Mouse (Mus musculus) cerebellum, postnatal 10 days (tissue): Measurements from ENCODE around the gene Zbtb22.
"Not testable (repeated sequence)": the region's sequence is repeated elsewhere in the genome, so short reads cannot be mapped to it uniquely, and the experiment has no call there.

ENCODE experiments used
- DNase-seq, 2 experiments: peaks; one replicate each; pipeline ENCODE4 v3.0.0; 2021; ENCODE audit warnings: mixed read lengths in 2 of 2

Zbtb22 gene

DNA sequence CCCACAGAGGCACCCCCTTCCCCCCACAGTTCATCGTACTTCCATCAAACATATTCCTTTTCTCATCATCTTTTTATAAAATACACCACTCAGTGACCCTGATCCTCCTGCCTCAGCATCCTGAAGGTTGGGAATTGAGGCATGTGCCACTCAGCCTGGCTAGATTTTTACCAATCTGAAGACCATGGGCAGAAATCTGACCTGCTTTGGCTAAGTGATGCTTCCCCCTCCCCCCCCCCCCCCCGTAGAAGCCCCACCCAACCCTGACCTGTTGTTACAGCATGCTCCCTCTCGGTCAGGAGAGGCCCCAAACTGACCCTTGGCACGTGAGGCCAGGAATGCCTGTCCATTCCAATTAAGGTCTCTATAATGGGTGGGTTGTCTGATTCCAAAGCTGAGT, 10.9 kb upstream of the Zbtb22 start, which contains the start of gene Platr17:
Gene Platr17 (plus strand): TSS at position 301 of the 400 bp plus-strand sequence.
- DNase-seq = not testable (repeated sequence)

DNA sequence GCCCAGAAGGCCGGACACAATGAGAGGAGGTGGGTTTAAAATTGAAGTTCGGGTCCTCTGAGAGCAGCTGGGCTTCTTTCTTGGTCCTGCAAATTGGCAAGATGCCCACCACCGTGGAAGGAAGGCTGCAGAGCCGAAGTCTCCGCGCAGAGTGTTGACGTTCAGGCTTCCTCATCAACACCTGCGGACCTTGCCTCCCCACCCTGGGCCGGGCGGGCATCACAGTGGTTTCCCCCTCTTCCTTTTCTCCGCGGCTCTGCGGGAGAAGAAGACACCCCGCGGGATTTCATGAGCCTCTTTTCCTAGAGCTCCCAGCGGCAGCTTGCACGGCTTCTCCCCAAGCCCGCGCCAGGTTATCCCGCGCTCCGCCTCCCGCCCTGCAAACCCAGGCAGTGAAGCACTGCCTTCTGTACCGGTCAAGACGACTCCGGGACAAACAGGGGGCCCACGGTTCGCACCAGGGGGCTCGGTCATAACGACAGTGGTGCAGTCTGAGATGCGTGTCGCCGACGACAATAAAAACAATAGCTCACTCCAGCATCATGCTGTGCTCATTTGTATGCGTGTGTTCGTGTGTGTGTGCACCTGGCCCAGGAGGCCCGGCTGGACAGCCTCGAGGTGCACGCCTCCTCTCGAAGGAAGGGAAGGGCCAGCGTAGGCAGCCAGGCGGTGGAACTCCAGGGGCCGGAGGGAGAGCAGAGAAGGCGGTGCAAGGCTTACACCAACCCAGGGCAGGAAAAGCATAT, 7.2 kb upstream of the Zbtb22 start:
- DNase-seq = peak; percentile 81 to 84

DNA sequence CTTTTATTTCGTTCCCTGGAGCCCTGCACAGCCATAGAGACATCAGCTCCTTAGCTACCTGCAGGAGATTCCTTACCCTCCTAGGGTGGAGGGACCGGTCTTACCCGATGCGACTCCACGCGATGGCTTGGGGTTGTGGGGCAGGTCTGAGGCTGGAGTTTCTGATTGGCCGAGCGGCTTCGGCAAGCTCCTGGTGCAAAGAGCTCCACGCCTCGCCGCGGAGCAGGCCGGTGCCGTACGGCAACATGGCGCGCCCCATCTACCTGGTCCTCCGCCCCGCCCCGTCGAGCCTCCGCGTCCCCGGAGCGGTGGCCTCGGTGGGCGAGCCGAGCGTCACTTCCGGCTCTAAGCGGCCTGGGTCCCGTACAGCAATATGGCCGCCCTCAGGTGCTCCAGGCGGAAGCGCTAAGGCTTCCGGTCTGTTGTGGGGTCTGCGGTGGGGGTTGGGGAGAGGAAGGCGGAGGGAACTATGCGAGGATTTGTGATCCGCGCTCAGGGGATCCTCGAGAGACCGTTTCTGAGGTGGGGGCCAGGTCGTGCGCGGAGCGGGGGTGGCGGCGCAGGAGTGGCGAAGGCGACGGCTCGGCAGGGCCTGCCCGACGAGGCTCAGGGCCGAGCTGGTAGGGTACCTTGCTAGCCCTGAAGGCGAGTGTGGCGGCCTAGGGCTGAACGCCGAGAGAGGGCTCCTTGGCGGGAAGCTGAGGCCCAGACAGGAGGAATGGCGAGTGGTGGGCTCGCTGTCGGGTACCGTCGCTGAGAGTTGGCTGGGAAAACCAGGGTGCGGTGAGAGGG, 6.4 kb upstream of the Zbtb22 start, which contains the start of gene Daxx:
Gene Daxx (plus strand): TSS at position 338 of the 792 bp plus-strand sequence.
- peak; percentile 99 to 100 for DNase-seq

DNA sequence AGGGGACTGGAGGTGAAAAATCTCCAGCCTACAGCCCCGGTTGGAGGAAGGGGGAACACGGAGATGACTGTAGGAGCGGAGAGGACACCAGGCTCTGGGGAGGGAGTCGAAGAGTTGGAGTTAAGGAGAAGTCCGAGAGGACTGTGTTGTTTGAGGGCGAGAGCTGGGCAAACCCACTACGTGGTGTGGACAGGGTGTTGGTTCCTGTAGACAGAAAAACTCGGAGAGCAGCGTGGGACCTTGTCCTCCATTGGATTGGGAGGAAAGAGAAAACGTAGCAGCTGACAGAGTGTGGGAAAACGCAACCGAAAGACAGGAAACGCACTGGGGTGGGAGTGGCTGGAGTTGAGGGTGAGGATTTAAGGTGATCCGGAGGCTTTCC, 5.8 kb upstream of the Zbtb22 start:
- DNase-seq = no peak

DNA sequence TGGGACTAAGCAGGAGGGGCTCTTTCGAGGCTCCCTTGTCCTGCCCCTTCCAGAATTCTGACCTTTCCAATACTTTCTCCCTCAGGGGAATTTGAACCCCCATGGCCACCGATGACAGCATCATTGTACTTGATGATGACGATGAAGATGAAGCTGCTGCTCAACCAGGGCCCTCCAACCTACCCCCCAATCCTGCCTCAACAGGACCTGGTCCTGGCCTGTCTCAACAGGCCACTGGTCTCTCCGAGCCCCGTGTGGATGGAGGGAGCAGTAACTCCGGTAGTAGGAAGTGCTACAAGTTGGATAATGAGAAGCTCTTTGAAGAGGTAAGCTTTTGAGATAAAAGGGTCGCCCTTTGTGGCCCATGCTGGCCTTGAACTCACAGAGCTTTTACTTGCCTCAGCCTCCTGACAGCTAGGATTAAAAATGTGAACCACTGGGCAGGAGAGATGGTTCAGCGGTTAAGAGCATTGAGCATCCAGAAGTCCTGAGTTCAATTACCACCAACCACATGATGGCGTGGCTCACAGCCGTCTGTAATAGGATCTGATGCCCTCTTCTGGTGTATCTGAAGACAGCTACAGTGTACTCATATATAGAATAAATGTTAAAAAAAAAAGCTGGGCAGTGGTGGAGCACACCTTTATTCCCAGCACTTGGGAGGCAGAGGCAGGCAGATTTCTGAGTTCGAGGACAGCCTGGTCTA, 5.2 kb upstream of the Zbtb22 start:
- no peak for DNase-seq

DNA sequence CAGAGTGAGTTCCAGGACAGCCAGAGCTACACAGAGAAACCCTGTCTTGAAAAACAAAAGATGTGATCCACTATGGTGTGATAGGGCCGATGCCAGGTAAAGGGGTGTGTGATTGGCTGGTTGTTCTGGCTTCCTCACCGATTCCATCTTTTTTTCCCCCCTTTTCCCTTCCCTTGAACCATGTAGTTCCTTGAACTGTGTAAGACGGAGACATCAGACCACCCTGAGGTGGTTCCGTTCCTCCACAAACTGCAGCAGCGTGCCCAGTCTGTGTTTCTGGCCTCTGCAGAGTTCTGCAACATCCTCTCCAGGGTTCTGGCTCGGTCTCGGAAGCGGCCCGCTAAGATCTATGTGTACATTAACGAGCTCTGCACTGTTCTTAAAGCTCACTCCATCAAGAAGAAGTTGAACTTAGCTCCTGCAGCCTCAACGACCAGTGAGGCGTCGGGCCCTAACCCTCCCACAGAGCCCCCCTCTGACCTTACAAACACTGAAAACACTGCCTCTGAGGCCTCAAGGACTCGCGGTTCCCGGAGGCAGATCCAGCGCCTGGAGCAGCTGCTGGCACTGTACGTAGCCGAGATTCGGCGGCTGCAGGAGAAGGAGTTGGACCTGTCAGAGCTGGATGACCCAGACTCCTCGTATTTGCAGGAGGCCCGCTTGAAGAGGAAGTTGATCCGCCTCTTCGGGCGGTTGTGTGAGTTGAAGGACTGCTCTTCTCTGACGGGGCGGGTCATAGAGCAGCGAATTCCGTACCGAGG, 4.5 kb upstream of the Zbtb22 start:
- no peak for DNase-seq

DNA sequence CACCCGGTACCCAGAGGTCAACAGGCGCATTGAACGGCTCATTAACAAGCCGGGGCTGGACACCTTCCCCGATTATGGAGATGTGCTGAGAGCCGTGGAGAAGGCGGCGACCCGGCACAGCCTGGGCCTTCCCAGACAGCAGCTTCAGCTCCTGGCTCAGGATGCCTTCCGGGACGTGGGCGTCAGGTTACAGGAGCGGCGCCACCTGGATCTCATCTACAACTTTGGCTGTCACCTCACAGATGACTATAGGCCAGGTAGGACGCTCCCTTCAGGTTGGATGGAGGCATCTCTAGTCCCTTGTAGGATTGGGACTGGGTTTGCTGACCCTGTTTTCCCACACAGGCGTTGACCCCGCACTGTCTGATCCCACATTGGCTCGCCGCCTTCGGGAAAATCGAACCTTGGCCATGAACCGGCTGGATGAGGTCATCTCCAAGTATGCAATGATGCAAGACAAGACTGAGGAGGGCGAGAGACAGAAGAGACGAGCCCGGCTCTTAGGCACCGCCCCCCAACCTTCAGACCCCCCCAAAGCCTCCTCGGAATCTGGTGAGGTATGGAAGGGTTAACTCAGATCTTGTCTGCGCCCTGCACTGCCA, 3.8 kb upstream of the Zbtb22 start:
- DNase-seq = no peak

DNA sequence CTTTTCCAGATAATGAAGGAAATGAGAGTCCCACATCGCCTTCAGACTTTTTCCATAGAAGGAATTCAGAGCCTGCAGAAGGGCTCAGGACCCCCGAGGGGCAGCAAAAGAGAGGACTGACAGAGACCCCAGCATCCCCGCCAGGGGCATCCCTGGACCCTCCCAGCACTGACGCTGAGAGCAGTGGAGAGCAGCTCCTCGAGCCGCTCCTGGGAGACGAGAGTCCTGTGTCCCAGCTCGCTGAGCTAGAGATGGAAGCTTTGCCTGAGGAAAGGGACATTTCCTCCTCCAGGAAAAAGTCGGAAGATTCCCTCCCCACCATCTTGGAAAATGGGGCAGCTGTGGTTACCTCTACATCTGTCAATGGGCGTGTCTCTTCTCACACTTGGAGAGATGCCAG, 2.4 kb upstream of the Zbtb22 start:
- DNase-seq = no peak

DNA sequence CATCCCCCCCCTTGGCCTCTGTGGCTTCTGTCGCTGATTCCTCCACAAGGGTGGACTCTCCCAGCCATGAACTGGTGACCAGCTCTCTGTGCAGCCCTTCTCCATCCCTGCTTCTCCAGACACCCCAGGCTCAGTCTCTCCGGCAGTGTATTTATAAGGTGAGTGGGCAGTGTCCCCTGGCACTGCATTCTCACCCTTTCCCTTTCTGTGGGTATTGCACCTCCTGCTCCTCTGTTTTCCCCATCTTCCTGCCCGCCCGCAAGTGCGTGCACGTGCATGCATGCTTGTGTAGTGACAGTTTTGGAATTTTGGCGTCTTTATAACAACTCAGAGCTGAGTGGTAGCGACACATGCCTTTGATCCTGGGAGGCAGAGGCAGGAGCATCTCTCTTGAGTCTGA, 1.8 kb upstream of the Zbtb22 start:
- no peak for DNase-seq

- peak in 1 of 2 experiments; percentile 20 for DNase-seq
These were observed 724 bp upstream of the Zbtb22 start for GRCm38 (mm10) chr17:33914969-33915391.

DNA sequence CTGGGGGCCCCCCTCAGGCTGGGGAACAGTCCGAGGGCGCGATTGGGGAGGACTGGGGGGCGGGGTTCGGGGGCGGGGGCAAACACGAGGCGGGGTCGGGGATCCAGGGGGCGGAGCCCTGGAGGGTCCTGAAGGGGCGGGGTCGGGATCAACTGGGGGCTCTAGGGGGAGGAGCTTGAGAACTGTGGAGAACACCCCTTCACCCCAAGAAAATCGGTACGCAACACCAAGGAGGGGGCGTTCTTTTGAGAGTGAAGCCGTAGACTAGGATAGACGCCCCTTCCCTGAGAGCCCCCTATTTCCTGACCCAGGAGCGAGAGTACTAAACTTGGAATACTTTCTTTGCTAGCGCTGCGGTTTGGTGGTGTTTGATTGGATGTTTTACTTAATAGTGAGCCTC, 590 bp downstream of the Zbtb22 start:
- no peak for DNase-seq

GRCm38 (mm10) chr17:33916847-33917655, 1.3 kb downstream of the Zbtb22 start:
- DNase-seq = peak in 1 of 2 experiments; percentile 35

DNA sequence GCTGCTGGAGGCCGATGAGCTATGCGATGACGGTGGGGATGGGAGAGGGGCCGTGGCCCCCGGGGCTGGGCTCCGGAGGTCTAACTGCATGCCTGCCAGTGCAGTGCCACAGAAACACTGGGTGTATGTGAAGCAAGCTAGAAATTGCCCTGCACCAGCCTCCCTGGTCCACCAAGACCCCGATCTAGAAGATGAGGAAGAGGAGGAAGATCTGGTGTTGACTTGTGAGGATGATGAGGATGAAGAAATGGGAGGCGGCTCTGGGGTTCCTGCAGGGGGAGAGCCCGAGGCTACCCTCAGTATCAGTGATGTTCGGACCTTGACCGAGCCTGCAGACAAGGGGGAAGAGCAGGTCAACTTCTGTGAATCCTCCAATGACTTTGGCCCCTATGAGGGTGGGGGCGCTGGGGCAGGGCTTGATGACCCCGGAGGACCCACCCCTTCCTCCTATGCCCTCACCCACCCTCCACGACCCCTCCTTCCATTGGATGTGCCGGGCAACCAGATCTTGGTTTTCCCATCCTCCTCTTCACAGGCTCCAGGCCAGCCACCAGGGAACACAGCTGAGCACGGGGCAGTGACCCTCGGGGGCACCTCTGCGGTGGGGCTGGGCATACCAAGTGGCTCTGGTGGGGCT, 2.1 kb downstream of the Zbtb22 start:
- peak in 1 of 2 experiments; percentile 19 for DNase-seq

GRCm38 (mm10) chr17:33918293-33919203, 2.8 kb downstream of the Zbtb22 start:
- DNase-seq = peak; percentile 36 to 43

GRCm38 (mm10) chr17:33919351-33920281, 3.9 kb downstream of the Zbtb22 start:
- DNase-seq = peak; percentile 75

GRCm38 (mm10) chr17:33920282-33921097, 4.8 kb downstream of the Zbtb22 start:
- peak; percentile 95 to 97 for DNase-seq

- DNase-seq = no peak
These were observed 5.7 kb downstream of the Zbtb22 start for GRCm38 (mm10) chr17:33921361-33921760.
